Mouse (Mus musculus) cerebellum, postnatal 14 days (tissue): ENCODE measurements around the gene Mns1.

ENCODE experiments used
- DNase-seq, 2 experiments: peaks; one replicate each; pipeline ENCODE4 v3.0.0; 2021; ENCODE audit warnings: mixed read lengths in 2 of 2

Mns1 gene

GRCm38 (mm10) chr9:72477306-72477705 is 39.5 kb downstream of the Mns1 start:
- DNase-seq, result no peak

DNA sequence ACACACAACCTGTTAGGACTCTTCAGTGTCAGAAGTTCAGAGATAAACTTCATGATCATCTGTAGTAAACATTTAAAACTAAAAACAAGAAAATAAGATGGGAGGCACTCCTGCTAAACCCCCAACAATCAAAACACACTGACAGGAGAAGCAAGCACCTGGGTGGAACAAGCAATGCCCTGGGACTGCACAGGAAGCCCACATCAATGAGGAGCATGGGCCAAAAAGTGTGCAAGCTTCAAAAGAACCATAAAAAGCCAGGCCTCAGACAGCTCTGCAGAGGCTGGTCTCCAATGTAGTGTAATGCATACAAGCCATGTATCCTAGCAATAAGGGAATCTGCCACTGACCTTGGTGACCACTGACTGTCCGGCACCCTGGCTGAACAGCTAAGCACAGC is 41.5 kb downstream of the Mns1 start:
- DNase-seq, result no peak

DNA sequence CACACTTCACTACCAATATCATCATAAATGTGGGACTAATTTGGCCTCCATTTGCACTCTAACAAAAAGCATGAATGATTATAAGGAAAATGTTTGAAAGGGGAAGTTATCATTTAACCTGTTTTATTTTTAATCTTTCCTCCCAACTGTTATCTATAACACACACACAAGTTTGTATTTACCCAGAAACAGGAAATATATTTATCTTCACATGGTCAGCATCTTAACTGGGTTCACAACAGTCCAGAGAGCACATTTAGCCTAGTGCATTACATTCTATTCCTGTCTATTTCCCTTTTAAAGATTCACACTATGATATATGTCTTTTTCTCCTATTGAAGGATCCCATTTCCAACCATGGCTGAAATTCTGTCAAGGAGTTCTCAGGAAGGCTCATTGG is 50.7 kb downstream of the Mns1 start:
- no peak for DNase-seq

DNA sequence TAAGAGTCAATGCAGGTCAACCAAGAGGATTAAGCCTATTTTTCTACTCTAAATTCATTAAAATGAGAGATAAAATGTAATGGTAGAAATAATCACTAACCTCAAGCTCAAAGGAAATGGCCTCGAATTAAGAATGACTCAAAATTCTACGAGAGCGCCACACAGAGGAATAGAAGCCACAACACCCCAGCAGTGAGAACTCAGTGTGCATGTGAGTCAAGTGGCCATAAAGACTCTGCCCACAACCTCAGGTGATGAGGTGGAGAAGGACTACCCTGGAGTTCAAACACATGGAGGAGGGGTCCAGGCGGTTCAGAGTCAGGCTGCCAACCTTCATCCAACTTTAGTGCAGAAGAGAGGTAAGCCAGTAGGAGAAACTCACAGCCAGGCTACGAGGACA is 51.3 kb downstream of the Mns1 start:
- no peak for DNase-seq

GRCm38 (mm10) chr9:72491559-72492193 is 53.9 kb downstream of the Mns1 start:
- DNase-seq, result peak; percentile 92 to 95

- DNase-seq, result no peak
Observed at GRCm38 (mm10) chr9:72492194-72492565, 54.4 kb downstream of the Mns1 start, which contains the start of gene Tex9. Tex9 (minus strand) TSS chr9:72492212.

GRCm38 (mm10) chr9:72493465-72493864 is 55.7 kb downstream of the Mns1 start:
- DNase-seq, result no peak

GRCm38 (mm10) chr9:72493984-72494685 is 56.3 kb downstream of the Mns1 start:
- DNase-seq, result no peak

- DNase-seq, result no peak
Observed at GRCm38 (mm10) chr9:72496691-72497090, 58.9 kb downstream of the Mns1 start.

- DNase-seq, result no peak
Observed at GRCm38 (mm10) chr9:72497171-72497570, 59.4 kb downstream of the Mns1 start.
